Mouse (Mus musculus) E14TG2a.4 (cell line): Measurements from ENCODE around the gene Hist1h2af.
"Not testable (repeated sequence)": the region's sequence is repeated elsewhere in the genome, so short reads cannot be mapped to it uniquely, and the experiment has no call there.

Experiments
- H3K27me3 ChIP-seq: 2 replicates; pipeline ENCODE4 v1.6.1; 2014; ENCODE audit warnings: low read length, control low read depth; ENCODE audit not compliant: insufficient read depth
- H3K36me3 ChIP-seq: 2 replicates; pipeline ENCODE4 v1.6.1; 2014; ENCODE audit warnings: low read length, control low read depth; ENCODE audit not compliant: insufficient read depth
- H3K4me1 ChIP-seq: replicated peaks from 2 replicates; pipeline ENCODE4 v1.6.1; 2014; ENCODE audit warnings: low read depth, low read length, control low read depth
- H3K4me3 ChIP-seq: replicated peaks from 2 replicates; pipeline ENCODE4 v1.5.1; 2014; ENCODE audit warnings: mild to moderate bottlenecking, low read length
- H3K9me3 ChIP-seq: 2 replicates; pipeline ENCODE4 v1.6.1; 2014; ENCODE audit warnings: low read length, control low read depth
- CTCF ChIP-seq: conservative IDR thresholded peaks from 2 replicates; pipeline ENCODE4 v1.5.1; 2014; ENCODE audit warnings: low read length
- NANOG ChIP-seq: IDR thresholded peaks from 2 replicates; pipeline ENCODE4 v1.6.1; 2014; ENCODE audit warnings: borderline replicate concordance, low read length, mixed read lengths
- POU5F1 ChIP-seq: IDR thresholded peaks from 2 replicates; pipeline ENCODE4 v1.6.1; 2014; ENCODE audit warnings: low read length, borderline replicate concordance

Hist1h2af gene

DNA sequence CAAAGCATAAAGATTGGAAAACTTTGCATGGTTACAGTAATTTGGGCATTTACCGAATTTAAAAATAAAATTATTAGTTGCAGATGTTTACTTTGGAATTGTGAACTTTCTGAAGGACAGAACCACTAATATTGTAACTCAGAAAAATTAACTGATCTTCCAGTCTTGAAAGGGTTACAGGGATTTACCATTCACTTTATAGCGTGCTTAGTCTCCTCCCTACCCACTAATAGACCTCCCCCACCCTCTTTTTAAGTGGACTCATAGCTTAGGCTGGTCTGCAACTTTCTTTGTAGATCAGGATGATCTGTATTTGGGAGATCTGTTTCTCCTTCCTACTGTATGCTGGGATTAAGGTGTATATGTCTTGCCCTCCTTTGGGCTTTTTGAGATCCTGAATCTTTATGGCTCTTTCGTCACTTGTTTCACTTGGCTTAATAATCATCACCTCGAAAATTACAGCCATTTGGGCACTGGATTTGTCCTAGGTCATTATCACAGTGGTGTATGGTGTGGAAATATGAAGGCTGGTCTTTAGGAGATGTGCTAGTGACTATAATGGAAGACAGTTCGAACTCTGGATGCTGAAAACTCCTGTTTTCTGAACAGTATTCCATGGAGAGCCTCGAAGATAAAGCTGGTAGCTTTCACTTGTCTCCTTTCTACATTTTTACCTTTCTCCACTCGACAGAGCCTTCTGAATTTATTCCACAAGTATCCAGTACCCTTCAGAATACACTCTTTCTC is 2.5 kb downstream of the Hist1h2af start:
- no peaks in the 10 kb centered on the region; the same call in 1 of the 2 replicates for H3K36me3 ChIP-seq
- H3K9me3 ChIP-seq = no peaks in the 10 kb centered on the region
- no peaks in the 10 kb centered on the region for H3K27me3 ChIP-seq
- H3K4me3 ChIP-seq = peak overlapping the region; percentile 83
- TF ChIP-seq POU5F1 (no peak), CTCF (no peak), NANOG (no peak)
- peaks cover 37% of the 10 kb centered on the region for H3K4me1 ChIP-seq

DNA sequence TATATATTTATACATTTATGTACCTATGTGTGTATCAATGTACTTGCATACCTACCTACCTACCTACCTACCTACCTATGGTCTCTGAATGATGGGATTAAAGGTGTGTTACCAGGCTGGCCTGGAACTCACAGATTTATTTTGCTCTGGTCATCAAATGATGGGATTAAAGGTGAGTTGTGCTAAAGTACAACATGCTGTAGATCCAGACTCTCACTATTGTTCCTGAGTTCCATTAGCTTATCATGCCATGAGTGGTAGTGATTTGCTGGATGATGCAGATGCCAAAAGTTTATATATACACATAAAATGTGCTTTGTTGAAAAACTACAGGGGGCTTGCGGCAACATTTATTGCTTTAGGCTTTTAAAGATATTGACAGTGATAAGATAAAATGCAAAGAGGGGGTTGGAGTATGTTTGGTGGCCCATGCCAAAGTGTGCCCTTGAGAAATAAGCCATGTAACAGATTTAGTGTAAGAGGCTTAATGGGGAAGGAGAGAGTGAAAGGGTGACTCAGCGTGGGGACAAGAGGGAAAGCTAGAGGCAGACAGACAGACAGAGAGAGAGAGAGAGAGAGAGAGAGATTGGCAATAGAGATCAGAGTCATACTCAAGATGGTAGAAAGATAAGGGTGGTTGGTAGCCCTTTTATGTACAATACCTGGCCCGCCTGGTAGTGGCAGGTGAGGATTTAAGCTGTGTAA is 3.5 kb downstream of the Hist1h2af start:
- TF ChIP-seq CTCF (no peak), POU5F1 (no peak), NANOG (no peak)
- Histone ChIP-seq H3K36me3 (no peaks in the 10 kb centered on the region; the same call in 1 of the 2 replicates), H3K9me3 (no peaks in the 10 kb centered on the region), H3K4me1 (peaks cover 35% of the 10 kb centered on the region), H3K4me3 (no peak overlapping the region; the same call in 1 of the 2 replicates), H3K27me3 (no peaks in the 10 kb centered on the region)

DNA sequence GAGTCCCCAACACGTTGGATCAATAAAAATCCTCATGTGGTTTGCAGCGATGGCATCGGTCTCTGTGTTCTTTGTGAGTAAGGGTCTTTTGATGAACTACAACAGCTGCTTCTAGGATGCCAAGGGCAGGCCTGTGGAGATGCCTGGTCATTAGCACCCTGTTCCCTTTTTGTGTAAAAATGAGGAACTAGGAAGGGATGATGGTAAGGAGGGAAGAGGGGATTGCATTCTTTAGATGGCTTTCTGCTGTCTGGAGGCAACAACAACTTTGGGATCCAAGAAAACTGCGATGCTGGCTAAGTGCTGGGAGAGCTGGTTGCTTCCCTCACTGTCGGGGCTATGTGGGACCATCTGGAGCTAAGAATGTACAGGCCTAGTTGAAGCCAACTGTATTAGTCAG is 4.5 kb downstream of the Hist1h2af start:
- Histone ChIP-seq H3K4me3 (no peak overlapping the region), H3K36me3 (no peaks in the 10 kb centered on the region; the same call in 1 of the 2 replicates), H3K9me3 (no peaks in the 10 kb centered on the region), H3K4me1 (peaks cover 24% of the 10 kb centered on the region), H3K27me3 (no peaks in the 10 kb centered on the region)
- TF ChIP-seq NANOG = no peak
- no peak for TF ChIP-seq CTCF
- no peak for TF ChIP-seq POU5F1

DNA sequence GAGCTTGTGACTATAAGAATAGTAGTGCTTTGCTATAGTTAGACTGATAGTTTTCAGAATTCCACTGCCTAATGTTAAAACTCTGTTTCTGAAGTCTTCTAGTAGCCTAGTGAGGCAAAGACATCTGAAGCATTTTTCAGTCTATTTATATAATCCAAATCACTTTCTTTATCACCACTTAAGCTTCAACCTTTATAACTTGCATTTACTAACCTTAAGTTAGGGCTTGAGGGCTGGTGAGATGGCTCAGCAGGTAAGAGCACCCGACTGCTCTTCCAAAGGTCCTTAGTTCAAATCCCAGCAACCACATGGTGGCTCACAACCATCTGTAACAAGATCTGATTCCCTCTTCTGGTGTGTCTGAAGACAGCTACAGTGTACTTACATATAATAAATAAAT is 6.1 kb downstream of the Hist1h2af start:
- peaks cover 25% of the 10 kb centered on the region for H3K4me1 ChIP-seq
- not testable (repeated sequence) for H3K4me3 ChIP-seq, H3K9me3 ChIP-seq, H3K27me3 ChIP-seq, H3K36me3 ChIP-seq

DNA sequence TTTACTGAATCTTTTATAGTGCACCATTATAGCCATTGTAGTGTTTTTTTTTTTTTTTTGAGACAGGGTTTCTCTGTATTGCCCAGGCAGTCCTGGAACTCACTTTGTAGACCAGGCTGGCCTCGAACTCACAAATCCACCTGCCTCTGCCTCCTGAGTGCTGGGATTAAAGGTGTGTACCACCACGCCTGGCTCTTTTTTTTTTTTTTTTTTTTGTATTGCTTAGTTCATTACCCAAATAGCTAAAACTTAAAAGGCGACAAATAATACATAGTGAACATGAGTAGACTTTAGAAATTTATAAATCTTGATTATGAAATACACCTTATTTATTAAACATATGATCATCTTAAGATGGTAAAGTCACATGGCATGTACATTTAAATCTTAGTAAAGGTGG is 7.8 kb downstream of the Hist1h2af start:
- H3K27me3 ChIP-seq = no peaks in the 10 kb centered on the region
- H3K36me3 ChIP-seq = no peaks in the 10 kb centered on the region; the same call in 1 of the 2 replicates
- no peak for TF ChIP-seq NANOG
- TF ChIP-seq CTCF = no peak
- no peak for TF ChIP-seq POU5F1
- H3K4me1 ChIP-seq = peaks cover 29% of the 10 kb centered on the region
- H3K9me3 ChIP-seq = no peaks in the 10 kb centered on the region
- no peak overlapping the region for H3K4me3 ChIP-seq

DNA sequence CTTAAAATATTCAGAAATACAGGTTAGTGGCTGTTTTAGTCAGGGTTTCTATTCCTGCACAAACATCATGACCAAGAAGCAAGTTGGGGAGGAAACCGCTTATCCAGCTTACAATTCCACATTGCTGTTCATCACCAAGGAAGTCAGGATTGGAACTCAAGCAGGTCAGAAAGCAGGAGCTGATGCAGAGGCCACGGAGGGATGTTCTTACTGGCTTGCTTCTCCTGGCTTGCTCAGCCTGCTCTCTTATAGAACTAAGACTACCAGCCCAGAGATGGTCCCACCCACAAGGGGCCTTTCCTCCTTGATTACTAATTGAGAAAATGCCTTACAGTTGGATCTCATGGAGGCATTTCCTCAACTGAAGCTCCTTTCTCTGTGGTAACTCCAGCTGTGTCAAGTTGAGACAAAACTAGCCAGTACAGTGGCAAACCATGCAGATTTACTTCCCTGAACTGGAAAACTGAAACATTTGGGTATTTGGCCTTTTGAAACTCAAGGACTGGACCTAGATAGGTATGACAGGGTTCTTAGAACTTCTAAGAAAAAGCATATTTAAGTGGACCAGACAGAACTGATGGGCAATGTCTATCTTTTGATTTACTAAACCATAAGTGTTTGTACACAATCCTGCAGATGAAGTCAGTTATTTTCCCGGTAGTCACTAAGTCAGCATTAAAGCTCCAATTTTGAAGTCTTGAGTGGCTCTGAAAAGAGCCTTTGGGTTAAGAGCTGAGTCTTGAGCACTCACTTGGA is 8.7 kb downstream of the Hist1h2af start:
- not testable (repeated sequence) for H3K27me3 ChIP-seq, H3K9me3 ChIP-seq, H3K36me3 ChIP-seq
- Histone ChIP-seq H3K4me3 (peak overlapping the region; percentile 74), H3K4me1 (peaks cover 26% of the 10 kb centered on the region)

DNA sequence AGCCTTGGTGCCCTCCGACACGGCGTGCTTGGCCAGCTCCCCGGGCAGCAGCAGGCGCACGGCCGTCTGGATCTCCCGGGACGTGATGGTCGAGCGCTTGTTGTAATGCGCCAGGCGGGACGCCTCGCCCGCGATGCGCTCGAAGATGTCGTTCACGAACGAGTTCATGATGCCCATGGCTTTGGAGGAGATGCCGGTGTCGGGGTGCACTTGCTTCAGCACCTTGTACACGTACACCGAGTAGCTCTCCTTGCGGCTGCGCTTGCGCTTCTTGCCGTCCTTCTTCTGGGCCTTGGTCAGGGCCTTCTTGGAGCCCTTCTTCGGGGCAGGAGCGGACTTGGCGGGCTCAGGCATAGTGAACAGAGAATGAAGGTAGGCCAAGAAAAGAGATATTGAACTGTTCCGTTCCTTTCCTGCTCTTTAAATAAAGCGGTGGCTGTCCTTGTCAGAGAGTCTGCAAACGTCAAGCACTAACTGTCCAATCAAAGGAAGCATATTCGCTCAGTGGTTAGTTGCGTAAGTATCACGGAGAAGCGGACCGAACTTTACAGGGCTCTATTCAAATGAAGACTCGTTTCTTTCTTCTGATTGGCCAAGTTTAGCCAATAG is 9.4 kb downstream of the Hist1h2af start, which contains the start of gene Hist1h2bh:
Hist1h2bh (minus strand) TSS at position 394 of the 609 bp plus-strand sequence.
- Histone ChIP-seq H3K4me1 (peaks cover 21% of the 10 kb centered on the region), H3K4me3 (peak within 1 kb of the TSS; percentile 74)
- H3K27me3 ChIP-seq, H3K9me3 ChIP-seq, H3K36me3 ChIP-seq: not testable (repeated sequence)

DNA sequence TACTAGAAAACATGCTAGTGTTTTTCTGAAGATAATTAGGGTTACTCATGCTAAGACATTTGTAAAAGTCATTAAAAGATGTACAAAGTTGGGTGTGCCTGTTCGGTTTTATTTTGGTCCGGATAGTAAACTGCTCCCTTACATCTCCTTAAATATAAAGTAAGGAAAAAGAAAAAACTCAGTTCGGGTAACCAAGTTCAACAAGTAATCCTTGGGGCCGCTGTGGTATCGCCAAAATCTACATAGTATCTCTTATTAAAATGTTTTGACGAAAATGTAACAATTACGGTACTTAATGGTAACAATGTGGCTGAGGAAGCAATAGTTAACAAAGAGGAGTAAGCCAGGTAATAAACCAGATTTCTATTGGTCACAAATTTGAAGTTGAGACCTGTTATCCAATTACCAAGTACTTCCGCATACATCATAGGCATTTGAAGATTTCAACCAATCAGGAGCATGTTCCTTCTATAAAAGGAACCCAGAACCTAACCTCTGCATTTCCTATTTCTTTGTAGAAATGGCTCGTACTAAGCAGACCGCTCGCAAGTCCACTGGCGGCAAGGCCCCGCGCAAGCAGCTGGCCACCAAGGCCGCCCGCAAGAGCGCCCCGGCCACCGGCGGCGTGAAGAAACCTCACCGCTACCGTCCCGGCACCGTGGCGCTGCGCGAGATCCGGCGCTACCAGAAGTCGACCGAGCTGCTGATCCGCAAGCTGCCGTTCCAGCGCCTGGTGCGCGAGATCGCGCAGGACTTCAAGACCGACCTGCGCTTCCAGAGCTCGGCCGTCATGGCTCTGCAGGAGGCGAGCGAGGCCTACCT is 10.5 kb downstream of the Hist1h2af start, which contains the start of gene Hist1h3f:
Hist1h3f (plus strand) TSS at position 88 of the 822 bp plus-strand sequence.
- H3K36me3 ChIP-seq = no peaks in the 10 kb centered on the region
- peaks cover 18% of the 10 kb centered on the region for H3K4me1 ChIP-seq
- TF ChIP-seq CTCF (no peak), POU5F1 (no peak), NANOG (no peak)
- peak within 1 kb of the TSS; percentile 74 for H3K4me3 ChIP-seq
- H3K9me3 ChIP-seq = no peaks in the 10 kb centered on the region
- H3K27me3 ChIP-seq = no peaks in the 10 kb centered on the region

DNA sequence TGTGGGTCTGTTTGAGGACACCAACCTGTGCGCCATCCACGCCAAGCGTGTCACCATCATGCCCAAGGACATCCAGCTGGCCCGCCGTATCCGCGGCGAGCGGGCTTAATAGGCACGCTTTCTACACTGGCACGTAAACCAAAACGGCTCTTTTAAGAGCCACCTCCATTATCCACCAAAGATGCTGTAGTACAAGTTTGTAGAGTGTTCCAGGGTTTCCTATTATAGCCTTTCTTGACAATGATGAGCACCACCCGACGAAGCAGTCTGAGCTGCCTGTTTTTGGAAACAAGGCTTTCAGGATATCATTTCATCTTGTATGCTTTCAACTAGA is 11.0 kb downstream of the Hist1h2af start:
- not testable (repeated sequence) for H3K9me3 ChIP-seq, H3K27me3 ChIP-seq, H3K36me3 ChIP-seq
- Histone ChIP-seq H3K4me3 (peak overlapping the region; percentile 74), H3K4me1 (peaks cover 18% of the 10 kb centered on the region)
